Mouse (Mus musculus) kidney, postnatal 14 days (tissue): ENCODE measurements around the gene Zfp568.

ENCODE experiments used
- DNase-seq: peaks from one replicate; pipeline ENCODE4 v3.0.0; 2022; ENCODE audit warnings: mixed read lengths

Zfp568 gene

GRCm38 (mm10) chr7:29992698-29993097, 8.9 kb downstream of the Zfp568 start:
- no peak for DNase-seq

GRCm38 (mm10) chr7:29993340-29993739, 9.6 kb downstream of the Zfp568 start:
- DNase-seq: no peak

- no peak for DNase-seq
Measured at GRCm38 (mm10) chr7:29995134-29995533, 11.4 kb downstream of the Zfp568 start.

GRCm38 (mm10) chr7:30000601-30001000, 16.8 kb downstream of the Zfp568 start:
- no peak for DNase-seq

GRCm38 (mm10) chr7:30007601-30008000, 23.8 kb downstream of the Zfp568 start:
- DNase-seq: no peak

GRCm38 (mm10) chr7:30008020-30008690, 24.4 kb downstream of the Zfp568 start:
- no peak for DNase-seq

GRCm38 (mm10) chr7:30009321-30010085, 25.7 kb downstream of the Zfp568 start:
- DNase-seq: peak; percentile 45

- no peak for DNase-seq
Measured at GRCm38 (mm10) chr7:30010551-30011195, 26.9 kb downstream of the Zfp568 start.

GRCm38 (mm10) chr7:30012956-30013363, 29.2 kb downstream of the Zfp568 start:
- peak; percentile 60 for DNase-seq

GRCm38 (mm10) chr7:30017226-30017625, 33.5 kb downstream of the Zfp568 start:
- no peak for DNase-seq

- DNase-seq: no peak
Measured at GRCm38 (mm10) chr7:30019543-30019942, 35.8 kb downstream of the Zfp568 start.

GRCm38 (mm10) chr7:30023324-30023723, 39.6 kb downstream of the Zfp568 start:
- no peak for DNase-seq

- DNase-seq: no peak
Measured at GRCm38 (mm10) chr7:30023800-30024199, 40.0 kb downstream of the Zfp568 start.

GRCm38 (mm10) chr7:30025358-30025757, 41.6 kb downstream of the Zfp568 start:
- no peak for DNase-seq

- DNase-seq: no peak
Measured at GRCm38 (mm10) chr7:30027331-30027730, 43.6 kb downstream of the Zfp568 start.

- no peak for DNase-seq
Measured at GRCm38 (mm10) chr7:30028572-30028971, 44.8 kb downstream of the Zfp568 start.

- DNase-seq: no peak
Measured at GRCm38 (mm10) chr7:30030677-30031076, 46.9 kb downstream of the Zfp568 start.

- no peak for DNase-seq
Measured at GRCm38 (mm10) chr7:30031379-30031778, 47.6 kb downstream of the Zfp568 start.

GRCm38 (mm10) chr7:30034331-30034730, 50.6 kb downstream of the Zfp568 start:
- DNase-seq: no peak

GRCm38 (mm10) chr7:30044354-30044753, 60.6 kb downstream of the Zfp568 start:
- no peak for DNase-seq

GRCm38 (mm10) chr7:30048126-30048525, 64.4 kb downstream of the Zfp568 start:
- no peak for DNase-seq

- DNase-seq: peak; percentile 91
Measured at GRCm38 (mm10) chr7:30050882-30051548, 67.3 kb downstream of the Zfp568 start, which contains the start of gene Zfp14. TSS of gene Zfp14 (minus strand) at chr7:30051380.

GRCm38 (mm10) chr7:30053591-30053990, 69.8 kb downstream of the Zfp568 start:
- DNase-seq: no peak
